Mouse (Mus musculus): ENCODE data around the gene Eif3k. TPM values are rescaled to one million over a fixed set of nuclear protein-coding genes. Genes with fewer than 3 reads are reported as not detected.

Gene Eif3k
- polyA plus RNA-seq, 2 experiments = 450 to 473 TPM

DNA sequence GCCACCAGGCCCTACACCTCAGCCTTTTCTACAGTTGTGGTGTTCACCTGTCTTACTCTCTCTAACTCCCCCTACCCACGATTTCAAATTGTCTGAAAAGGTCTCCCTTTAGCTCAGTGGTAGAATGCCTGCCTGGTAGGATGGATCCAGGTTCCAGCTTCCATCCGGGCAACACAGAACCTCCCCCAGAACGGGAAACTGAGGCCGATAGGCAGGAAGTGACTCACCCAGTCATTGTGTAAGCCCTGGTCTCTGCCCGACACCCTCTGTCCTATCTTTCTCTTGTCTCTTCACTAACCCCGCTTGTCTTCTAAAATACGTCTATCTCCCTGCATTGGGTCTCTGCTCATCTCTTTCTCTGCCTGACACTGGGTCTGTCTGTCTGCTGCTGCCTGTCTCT, 3.5 kb upstream of the Eif3k start:
- DNase-seq (ENCODE audit: low spot score) (no peak), ATAC-seq (ENCODE audit: low FRiP score, low read depth) (no peak)
- no peak overlapping the region for H3K4me3 ChIP-seq (replicated peaks; ENCODE audit: low read length)
- H3K36me3 ChIP-seq (ENCODE audit: control insufficient read depth, insufficient read depth, low read length) = no peaks in the 10 kb centered on the region
- no peaks in the 10 kb centered on the region for H3K27me3 ChIP-seq (ENCODE audit: control insufficient read depth, insufficient read depth, low read length)
- H3K4me2 ChIP-seq (replicated peaks; ENCODE audit: low read depth, low read length, severe bottlenecking) = no peak overlapping the region
- H3K27ac ChIP-seq (replicated peaks; ENCODE audit: low read depth, low read length) = no peak overlapping the region
- peaks cover 11% of the 10 kb centered on the region for H3K4me1 ChIP-seq (ENCODE audit: control insufficient read depth, insufficient read depth, low read length)
- 90% methylated on average over 7 of the region's 7 CpGs for WGBS
- no peak for TF ChIP-seq POLR2A (IDR thresholded peaks at IDR 0.05; ENCODE audit: borderline replicate concordance, extremely low read depth, insufficient read depth, insufficient read length)
- H3K9me3 ChIP-seq (ENCODE audit: control insufficient read depth, low read length) = no peaks in the 10 kb centered on the region
- H3K9ac ChIP-seq (ENCODE audit: low read depth, low read length, severe bottlenecking) = no peak overlapping the region

DNA sequence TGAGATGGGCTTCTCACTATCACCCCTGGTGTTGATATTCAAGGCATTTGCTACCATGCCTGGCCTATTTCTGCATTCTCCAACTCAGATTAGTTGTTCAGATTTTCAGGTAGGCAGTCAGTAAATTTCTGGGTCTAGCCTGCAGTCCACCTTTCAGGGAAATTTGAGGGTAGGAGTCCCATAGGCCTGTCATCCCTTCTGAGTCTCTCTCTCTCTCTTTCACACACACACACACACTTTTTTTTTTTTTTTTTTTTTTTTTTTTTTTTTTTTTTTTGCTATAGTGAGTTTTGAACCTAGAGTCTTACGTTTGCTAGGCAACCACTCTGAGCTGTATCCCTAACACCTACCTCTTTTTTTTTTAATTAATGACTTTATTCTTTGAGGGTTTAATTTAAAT, 2.8 kb upstream of the Eif3k start:
- Histone ChIP-seq H3K4me3 (replicated peaks; ENCODE audit: low read length) (no peak overlapping the region), H3K4me2 (replicated peaks; ENCODE audit: low read depth, low read length, severe bottlenecking) (no peak overlapping the region), H3K9me3 (ENCODE audit: control insufficient read depth, low read length) (no peaks in the 10 kb centered on the region), H3K36me3 (ENCODE audit: control insufficient read depth, insufficient read depth, low read length) (0 out of 2 replicates have a peak, but pooled peaks cover 3% of the 10 kb centered on the region), H3K27ac (replicated peaks; ENCODE audit: low read depth, low read length) (no peak overlapping the region), H3K27me3 (ENCODE audit: control insufficient read depth, insufficient read depth, low read length) (no peaks in the 10 kb centered on the region), H3K9ac (ENCODE audit: low read depth, low read length, severe bottlenecking) (no peak overlapping the region), H3K4me1 (ENCODE audit: control insufficient read depth, insufficient read depth, low read length) (peaks cover 11% of the 10 kb centered on the region)
- TF ChIP-seq POLR2A (IDR thresholded peaks at IDR 0.05; ENCODE audit: borderline replicate concordance, extremely low read depth, insufficient read depth, insufficient read length) = no peak
- 94% methylated on average over 1 of the region's 1 CpGs for WGBS
- no peak for DNase-seq (ENCODE audit: low spot score)
- no peak for ATAC-seq (ENCODE audit: low FRiP score, low read depth)

DNA sequence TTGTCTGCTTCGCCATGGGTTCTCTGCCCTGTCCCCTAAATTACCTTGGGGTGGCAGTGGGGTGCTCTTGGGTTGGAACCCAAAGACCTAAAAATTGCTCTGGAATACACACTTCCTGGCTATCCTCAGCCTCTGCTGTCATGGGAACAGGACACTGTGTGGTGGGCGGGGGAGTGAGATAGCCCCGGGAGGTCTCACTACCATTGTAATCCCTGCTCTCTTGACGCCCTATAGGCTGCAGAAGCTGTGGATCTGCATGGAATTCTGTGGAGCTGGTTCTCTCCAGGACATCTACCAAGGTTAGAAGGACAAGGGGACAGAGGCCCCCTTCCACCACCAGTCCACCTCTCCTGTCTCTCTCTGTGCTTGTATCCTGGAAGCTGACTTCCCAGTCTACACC, 2.2 kb upstream of the Eif3k start:
- H3K4me2 ChIP-seq (replicated peaks; ENCODE audit: low read depth, low read length, severe bottlenecking) = no peak overlapping the region
- no peak for TF ChIP-seq POLR2A (IDR thresholded peaks at IDR 0.05; ENCODE audit: borderline replicate concordance, extremely low read depth, insufficient read depth, insufficient read length)
- 70% methylated on average over 4 of the region's 4 CpGs for WGBS
- DNase-seq (ENCODE audit: low spot score) = no peak
- no peak overlapping the region for H3K9ac ChIP-seq (ENCODE audit: low read depth, low read length, severe bottlenecking)
- H3K4me3 ChIP-seq (replicated peaks; ENCODE audit: low read length) = no peak overlapping the region
- H3K9me3 ChIP-seq (ENCODE audit: control insufficient read depth, low read length) = no peaks in the 10 kb centered on the region
- H3K36me3 ChIP-seq (ENCODE audit: control insufficient read depth, insufficient read depth, low read length) = peaks cover 9% of the 10 kb centered on the region
- no peak overlapping the region for H3K27ac ChIP-seq (replicated peaks; ENCODE audit: low read depth, low read length)
- H3K27me3 ChIP-seq (ENCODE audit: control insufficient read depth, insufficient read depth, low read length) = no peaks in the 10 kb centered on the region
- no peak for ATAC-seq (ENCODE audit: low FRiP score, low read depth)
- H3K4me1 ChIP-seq (ENCODE audit: control insufficient read depth, insufficient read depth, low read length) = peaks cover 11% of the 10 kb centered on the region

DNA sequence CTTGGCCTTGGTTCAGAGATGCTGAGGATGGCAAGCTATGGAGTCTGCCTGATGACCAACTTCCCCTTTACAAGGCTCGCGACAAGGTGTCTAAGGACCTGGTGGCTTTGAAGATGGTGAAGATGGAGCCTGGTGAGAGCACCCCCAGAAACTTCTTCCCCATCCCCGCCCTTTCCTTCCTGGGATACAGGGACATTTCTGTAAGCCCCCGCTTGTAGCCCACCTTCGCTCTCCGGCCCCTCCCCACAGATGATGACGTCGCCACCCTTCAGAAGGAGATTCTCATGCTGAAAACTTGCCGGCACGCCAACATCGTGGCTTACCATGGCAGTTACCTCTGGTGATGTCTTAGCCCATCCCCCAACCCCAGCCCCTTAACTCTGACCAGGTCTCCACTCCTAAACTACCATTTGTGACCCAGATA, 1.5 kb upstream of the Eif3k start:
- 66% methylated on average over 11 of the region's 11 CpGs for WGBS
- Histone ChIP-seq H3K9me3 (ENCODE audit: control insufficient read depth, low read length) (no peaks in the 10 kb centered on the region), H3K36me3 (ENCODE audit: control insufficient read depth, insufficient read depth, low read length) (peaks cover 16% of the 10 kb centered on the region), H3K9ac (ENCODE audit: low read depth, low read length, severe bottlenecking) (peak overlapping the region; percentile 66; the same call in 1 of the 2 replicates), H3K27ac (replicated peaks; ENCODE audit: low read depth, low read length) (0 out of 2 replicates have a peak overlapping the region, but pooled peaks have one; percentile 85), H3K4me1 (ENCODE audit: control insufficient read depth, insufficient read depth, low read length) (peaks cover 11% of the 10 kb centered on the region), H3K27me3 (ENCODE audit: control insufficient read depth, insufficient read depth, low read length) (no peaks in the 10 kb centered on the region), H3K4me3 (replicated peaks; ENCODE audit: low read length) (peak overlapping the region; percentile 85; the same call in 1 of the 2 replicates), H3K4me2 (replicated peaks; ENCODE audit: low read depth, low read length, severe bottlenecking) (peak overlapping the region; percentile 78)
- no peak for DNase-seq (ENCODE audit: low spot score)
- ATAC-seq (ENCODE audit: low FRiP score, low read depth) = no peak
- TF ChIP-seq POLR2A (IDR thresholded peaks at IDR 0.05; ENCODE audit: borderline replicate concordance, extremely low read depth, insufficient read depth, insufficient read length) = no peak

DNA sequence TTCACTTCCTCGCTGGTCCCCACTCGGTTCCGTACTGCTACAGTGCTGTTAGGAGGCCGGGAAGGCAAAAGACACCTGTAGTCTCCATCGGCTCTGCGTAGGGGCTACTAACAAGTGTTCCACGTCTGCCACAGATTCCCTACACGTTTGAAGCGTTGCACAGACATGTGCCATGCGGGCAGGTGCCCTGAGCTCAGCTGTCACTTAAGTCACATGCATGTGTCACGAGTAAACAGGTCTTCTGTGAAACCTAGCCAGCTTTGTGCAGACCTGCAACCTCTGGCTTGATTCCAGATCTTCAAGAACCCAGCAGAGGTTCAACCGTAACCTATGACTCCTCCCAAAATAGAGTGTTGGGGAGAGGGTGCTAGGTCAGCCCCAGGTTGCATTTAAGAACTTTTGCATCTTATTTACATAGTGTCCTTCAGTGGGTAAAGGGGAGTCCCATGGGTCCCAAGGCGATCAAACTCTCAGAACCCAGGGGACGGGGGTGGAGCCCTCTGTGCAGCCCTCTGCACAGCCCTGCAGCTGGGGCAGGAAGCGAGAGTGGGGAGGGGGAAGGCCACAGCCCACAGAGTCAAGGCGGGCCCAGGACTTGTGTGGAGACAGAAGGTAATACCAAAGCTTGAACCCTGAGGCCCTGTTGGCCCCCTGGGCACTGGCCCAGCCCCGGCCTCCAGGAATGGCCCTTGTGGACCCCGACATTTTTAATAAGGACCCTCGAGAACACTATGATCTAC, 780 bp upstream of the Eif3k start:
- Histone ChIP-seq H3K27ac (replicated peaks; ENCODE audit: low read depth, low read length) (peak overlapping the region; percentile 85), H3K27me3 (ENCODE audit: control insufficient read depth, insufficient read depth, low read length) (no peaks in the 10 kb centered on the region), H3K4me2 (replicated peaks; ENCODE audit: low read depth, low read length, severe bottlenecking) (peak overlapping the region; percentile 78), H3K4me3 (replicated peaks; ENCODE audit: low read length) (peak overlapping the region; percentile 85), H3K9ac (ENCODE audit: low read depth, low read length, severe bottlenecking) (peak overlapping the region; percentile 66), H3K4me1 (ENCODE audit: control insufficient read depth, insufficient read depth, low read length) (peaks cover 11% of the 10 kb centered on the region), H3K36me3 (ENCODE audit: control insufficient read depth, insufficient read depth, low read length) (peaks cover 23% of the 10 kb centered on the region), H3K9me3 (ENCODE audit: control insufficient read depth, low read length) (no peaks in the 10 kb centered on the region)
- ATAC-seq (ENCODE audit: low FRiP score, low read depth) = peak; percentile 27
- TF ChIP-seq POLR2A (IDR thresholded peaks at IDR 0.05; ENCODE audit: borderline replicate concordance, extremely low read depth, insufficient read depth, insufficient read length) = no peak
- DNase-seq (ENCODE audit: low spot score) = no peak
- 10% methylated on average over 19 of the region's 19 CpGs for WGBS
